Mouse (Mus musculus) stomach, postnatal 0 days (tissue): ENCODE measurements around the gene Ddx10.

Experiments
- CTCF ChIP-seq: IDR thresholded peaks from 2 replicates; pipeline ENCODE4 v1.5.1; 2016; ENCODE audit warnings: antibody characterized with exemption, low read depth, mild to moderate bottlenecking, moderate library complexity
- EP300 ChIP-seq: optimal IDR thresholded peaks from 2 replicates; pipeline ENCODE3; 2016; ENCODE audit warnings: antibody characterized with exemption

DNA sequence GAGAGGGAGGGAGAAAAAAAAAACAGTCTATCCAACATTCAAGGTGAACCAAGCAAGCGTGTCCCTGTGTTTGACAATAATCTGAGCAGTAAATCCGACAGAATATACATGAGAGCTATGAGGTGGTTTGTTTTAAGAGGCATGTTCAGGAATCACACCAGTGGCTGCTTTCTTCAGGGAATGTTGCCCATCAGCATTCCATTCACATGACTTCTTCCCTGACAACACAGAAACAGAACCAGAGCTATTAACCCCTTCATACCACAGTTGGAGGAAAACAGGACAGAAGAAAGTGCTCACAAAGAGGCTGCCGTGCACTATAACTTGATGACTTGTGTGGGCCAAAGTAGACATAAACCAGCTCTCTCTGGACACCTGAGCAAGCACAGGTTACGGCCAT, 16.5 kb upstream of the Ddx10 start:
- TF ChIP-seq CTCF: no peak
- peak; percentile 73 for TF ChIP-seq EP300
